Mouse (Mus musculus): ENCODE results near the gene Cant1. TPM values are rescaled to one million over a fixed set of nuclear protein-coding genes. Genes with fewer than 3 reads are reported as not detected.

Cant1 gene
- polyA plus RNA-seq, 1 experiment from 2014 or later: 21.7 TPM

- 8% methylated on average over 8 of the region's 8 CpGs for WGBS
- Histone ChIP-seq H3K27ac (ENCODE audit: low read depth, low read length) (no peak overlapping the region), H3K27me3 (ENCODE audit: control insufficient read depth, insufficient read depth, low read length) (no peaks in the 10 kb centered on the region), H3K4me1 (ENCODE audit: control insufficient read depth, insufficient read depth, low read length) (no peaks in the 10 kb centered on the region; the same call in 1 of the 2 replicates), H3K4me3 (ENCODE audit: low read depth, low read length) (no peak overlapping the region), H3K9ac (ENCODE audit: low read length) (peak overlapping the region; percentile 36), H3K4me2 (no peak overlapping the region), H3K36me3 (ENCODE audit: control insufficient read depth, insufficient read depth, low read length) (no peaks in the 10 kb centered on the region), H3K9me3 (ENCODE audit: control insufficient read depth, low read length) (no peaks in the 10 kb centered on the region)
- 0 out of 2 replicates have a peak, but pooled peaks have one; percentile 16 for ATAC-seq (ENCODE audit: low FRiP score)
- DNase-seq (ENCODE audit: low spot score, missing footprints): peak; percentile 84
These were observed 55.8 kb downstream of the Cant1 start for GRCm38 (mm10) chr11:118362971-118363518.

DNA sequence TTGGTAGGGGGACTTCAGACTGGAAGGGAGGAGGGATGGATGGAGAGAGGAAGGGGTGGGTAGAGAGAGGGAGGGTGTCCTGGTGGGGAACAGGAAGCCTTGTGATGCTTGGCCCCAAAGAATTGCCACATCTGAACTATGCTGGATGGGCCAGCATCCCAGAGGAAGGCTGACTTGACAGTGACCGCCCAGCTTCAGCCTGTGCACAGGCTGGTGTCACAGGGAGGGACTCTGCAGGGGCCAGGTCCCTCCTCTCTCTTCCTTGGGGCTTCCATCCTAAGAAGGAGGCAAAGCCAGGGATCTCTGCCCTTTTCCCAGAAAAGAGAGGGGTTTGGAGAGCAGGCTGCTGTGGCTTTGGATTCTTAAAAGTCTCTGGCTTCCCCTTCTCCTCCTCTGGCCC lies 56.4 kb downstream of the Cant1 start:
- no peak overlapping the region for H3K27ac ChIP-seq (ENCODE audit: low read depth, low read length)
- no peaks in the 10 kb centered on the region for H3K27me3 ChIP-seq (ENCODE audit: control insufficient read depth, insufficient read depth, low read length)
- H3K4me1 ChIP-seq (ENCODE audit: control insufficient read depth, insufficient read depth, low read length): no peaks in the 10 kb centered on the region; the same call in 1 of the 2 replicates
- no peak overlapping the region for H3K4me3 ChIP-seq (ENCODE audit: low read depth, low read length)
- DNase-seq (ENCODE audit: low spot score, missing footprints): no peak
- H3K9ac ChIP-seq (ENCODE audit: low read length): no peak overlapping the region
- no peaks in the 10 kb centered on the region for H3K9me3 ChIP-seq (ENCODE audit: control insufficient read depth, low read length)
- no peaks in the 10 kb centered on the region for H3K36me3 ChIP-seq (ENCODE audit: control insufficient read depth, insufficient read depth, low read length)
- no peak overlapping the region for H3K4me2 ChIP-seq
- no peak for ATAC-seq (ENCODE audit: low FRiP score)
- 54% methylated on average over 1 of the region's 1 CpGs for WGBS

DNA sequence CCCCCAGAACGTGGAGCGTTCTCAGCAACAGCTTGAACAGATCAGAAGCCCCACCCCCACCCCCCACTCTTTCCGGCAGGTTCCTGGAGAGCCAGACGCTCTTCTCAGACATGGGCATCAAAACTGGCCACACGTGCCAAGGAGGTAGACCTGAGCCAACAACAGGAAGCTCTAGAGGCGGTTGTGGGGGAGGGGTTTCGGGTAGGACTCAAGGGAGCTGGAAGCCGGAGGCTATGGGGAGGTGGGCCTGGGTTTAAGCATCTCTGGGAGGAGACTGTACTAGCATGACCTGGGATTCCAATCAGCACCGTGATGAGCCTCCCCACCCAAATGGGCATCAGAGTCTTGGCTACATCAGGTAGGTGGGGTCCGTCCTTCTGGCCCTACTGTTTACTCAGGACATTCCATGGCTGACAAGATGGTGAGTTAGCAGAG lies 58.0 kb downstream of the Cant1 start:
- no peak for DNase-seq (ENCODE audit: low spot score, missing footprints)
- no peaks in the 10 kb centered on the region for H3K36me3 ChIP-seq (ENCODE audit: control insufficient read depth, insufficient read depth, low read length)
- no peaks in the 10 kb centered on the region; the same call in 1 of the 2 replicates for H3K4me1 ChIP-seq (ENCODE audit: control insufficient read depth, insufficient read depth, low read length)
- H3K27me3 ChIP-seq (ENCODE audit: control insufficient read depth, insufficient read depth, low read length): no peaks in the 10 kb centered on the region
- no peak overlapping the region for H3K9ac ChIP-seq (ENCODE audit: low read length)
- H3K27ac ChIP-seq (ENCODE audit: low read depth, low read length): no peak overlapping the region
- no peak overlapping the region for H3K4me2 ChIP-seq
- H3K4me3 ChIP-seq (ENCODE audit: low read depth, low read length): no peak overlapping the region
- 80% methylated on average over 10 of the region's 10 CpGs for WGBS
- ATAC-seq (ENCODE audit: low FRiP score): no peak
- H3K9me3 ChIP-seq (ENCODE audit: control insufficient read depth, low read length): no peaks in the 10 kb centered on the region

GRCm38 (mm10) chr11:118360491-118360890 lies 58.4 kb downstream of the Cant1 start:
- DNase-seq (ENCODE audit: low spot score, missing footprints): no peak

More at GRCm38 (mm10) chr11:118360491-118360890, 58.4 kb downstream of the Cant1 start:
- Histone ChIP-seq H3K9me3 (ENCODE audit: control insufficient read depth, low read length) (no peaks in the 10 kb centered on the region), H3K4me3 (ENCODE audit: low read depth, low read length) (no peak overlapping the region), H3K4me1 (ENCODE audit: control insufficient read depth, insufficient read depth, low read length) (no peaks in the 10 kb centered on the region; the same call in 1 of the 2 replicates), H3K9ac (ENCODE audit: low read length) (no peak overlapping the region), H3K27me3 (ENCODE audit: control insufficient read depth, insufficient read depth, low read length) (no peaks in the 10 kb centered on the region), H3K36me3 (ENCODE audit: control insufficient read depth, insufficient read depth, low read length) (no peaks in the 10 kb centered on the region), H3K4me2 (no peak overlapping the region), H3K27ac (ENCODE audit: low read depth, low read length) (no peak overlapping the region)
- no peak for ATAC-seq (ENCODE audit: low FRiP score)
- WGBS: 81% methylated on average over 7 of the region's 7 CpGs

Other genes starting within 250 kb of the Cant1 start
- 12.3 and 12.8 TPM in 2 replicates for gene Cyth1, start 170.5 kb downstream of the Cant1 start, polyA plus RNA-seq (2014; fragmentation: Nextera tagmentation; extraction: Ambion mirVana)
- 8.7 and 9.0 TPM in 2 replicates for gene Usp36, start 128.8 kb downstream of the Cant1 start, polyA plus RNA-seq (2014; fragmentation: Nextera tagmentation; extraction: Ambion mirVana)
- gene Cep295nl, start 76.6 kb downstream of the Cant1 start, polyA plus RNA-seq (2014; fragmentation: Nextera tagmentation; extraction: Ambion mirVana): 0.23 and 0.40 TPM in 2 replicates
- gene Timp2, start 63.3 kb downstream of the Cant1 start, polyA plus RNA-seq (2014; fragmentation: Nextera tagmentation; extraction: Ambion mirVana): 40.1 and 42.8 TPM in 2 replicates
- 1.7 and 1.8 TPM in 2 replicates for gene Lgals3bp, start 17.0 kb downstream of the Cant1 start, polyA plus RNA-seq (2014; fragmentation: Nextera tagmentation; extraction: Ambion mirVana)
- 1.7 and 2.6 TPM in 2 replicates for gene C1qtnf1, start 9.1 kb upstream of the Cant1 start, polyA plus RNA-seq (2014; fragmentation: Nextera tagmentation; extraction: Ambion mirVana)
- 4.4 and 6.4 TPM in 2 replicates for gene Engase, start 57.7 kb upstream of the Cant1 start, polyA plus RNA-seq (2014; fragmentation: Nextera tagmentation; extraction: Ambion mirVana)